ENCODE assay signal across 8 mouse cellular contexts in the genomic region with DNA sequence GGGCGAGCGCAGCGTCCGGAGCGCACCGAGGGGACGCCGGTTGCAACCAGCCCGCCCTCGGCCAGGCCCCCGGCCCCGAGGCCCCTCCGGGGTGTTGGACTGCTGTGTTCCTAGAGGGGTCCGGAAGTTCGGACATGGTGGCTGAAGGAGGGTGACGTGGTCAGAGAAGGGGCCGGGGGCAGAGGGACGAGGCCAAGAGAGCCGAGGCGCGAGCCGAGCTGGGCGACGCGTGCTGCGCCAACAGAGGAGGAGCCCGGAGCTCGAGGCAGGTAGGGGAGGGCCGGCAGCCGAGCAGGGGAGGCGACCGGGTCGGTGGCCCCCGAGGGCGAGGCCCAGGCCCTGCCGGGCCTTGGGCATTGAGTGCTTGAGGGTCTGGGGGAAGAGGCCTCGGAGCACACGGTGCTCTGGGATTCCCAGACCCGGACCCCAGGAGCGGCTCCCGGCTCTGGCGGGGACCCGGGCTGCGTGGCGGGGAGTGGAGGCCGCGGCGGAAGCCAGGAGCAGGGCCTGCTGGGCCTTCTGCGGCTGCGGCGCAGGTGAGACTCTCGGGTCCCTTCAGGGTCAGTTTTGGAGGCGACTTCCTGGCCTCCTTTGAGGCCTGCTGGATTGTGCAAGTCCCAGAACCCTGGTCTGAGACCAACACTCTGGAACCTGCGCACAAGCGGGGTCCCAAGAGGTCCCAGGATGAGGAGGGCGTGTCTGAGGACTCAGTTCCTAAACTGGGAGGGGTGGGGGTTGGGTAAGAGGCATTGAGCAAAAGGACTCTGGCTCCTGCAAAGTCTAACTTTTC. TPM values are rescaled to one million over a fixed set of nuclear protein-coding genes. Genes with fewer than 3 reads are reported as not detected.
DNase-seq lines count a peak whose midpoint lies in the region; ATAC-seq and TF ChIP-seq lines count a peak whose summit lies in the region.
"Had no signal": no experiment of that assay in that cellular context is flagged by ENCODE, and none has a peak within 500 bp of the region (broad histone marks: within the 10 kb centered on the region; RNA-seq: fewer than 3 reads in every experiment).

No protein-coding gene starts in this region.

- TF ChIP-seq CTCF in E14TG2a.4 (conservative IDR thresholded peaks at IDR 0.05; ENCODE audit: low read length): no peak

- peak; percentile 22 for DNase-seq in MN1 (ENCODE audit: low spot score)
- peak; percentile 61 for DNase-seq in midbrain, embryonic 10.5 days (ENCODE audit: low spot score)
- DNase-seq in gastrocnemius, adult 8-10 months (ENCODE audit: low spot score in 2 of 2): no peak
- no peak for DNase-seq in urinary bladder, postnatal 10 days (ENCODE audit: low spot score)

- peak overlapping the region; percentile 81 for H3K4me3 ChIP-seq in E14TG2a.4 (replicated peaks; ENCODE audit: low read length)
- H3K4me3 ChIP-seq in heart, embryonic 15.5 days: peak overlapping the region; percentile 50
- H3K4me3 ChIP-seq in midbrain, embryonic 10.5 days: peak overlapping the region; percentile 63
- H3K4me3 ChIP-seq: erythroblast, embryonic 14.5 days had no signal

- 0 out of 2 replicates have a peak overlapping the region, but pooled peaks have one; percentile 15 for H3K9ac ChIP-seq in heart, embryonic 15.5 days

- WGBS in heart, embryonic 15.5 days: 1% methylated on average over 56 of the region's 56 CpGs
- WGBS in midbrain, embryonic 10.5 days: under 1% methylated on average over 56 of the region's 56 CpGs

- H3K9me3 ChIP-seq in E14TG2a.4 (ENCODE audit: low read length): no peaks in the 10 kb centered on the region
- peaks cover 2% of the 10 kb centered on the region; the same call in 1 of the 2 replicates for H3K9me3 ChIP-seq in heart, embryonic 15.5 days (replicated peaks)
- H3K9me3 ChIP-seq in midbrain, embryonic 10.5 days (replicated peaks): no peaks in the 10 kb centered on the region

- no peaks in the 10 kb centered on the region for H3K36me3 ChIP-seq in E14TG2a.4 (ENCODE audit: insufficient read depth, low read length)
- no peaks in the 10 kb centered on the region for H3K36me3 ChIP-seq in heart, embryonic 15.5 days
- peaks cover 18% of the 10 kb centered on the region for H3K36me3 ChIP-seq in midbrain, embryonic 10.5 days

- no peak overlapping the region for H3K27ac ChIP-seq in heart, embryonic 15.5 days
- H3K27ac ChIP-seq in midbrain, embryonic 10.5 days (replicated peaks): peak overlapping the region; percentile 84

- ATAC-seq in heart, embryonic 15.5 days (replicated peaks; ENCODE audit: insufficient number of reproducible peaks, insufficient read depth, low FRiP score, low read depth): no peak; the same call in 1 of the 2 replicates
- no peak for ATAC-seq in activated CD4-positive, CD25-positive, alpha-beta regulatory T cell, adult 4 months

- H3K4me1 ChIP-seq in E14TG2a.4 (replicated peaks; ENCODE audit: low read depth, low read length): peaks cover 57% of the 10 kb centered on the region
- H3K4me1 ChIP-seq in heart, embryonic 15.5 days (replicated peaks): peaks cover 54% of the 10 kb centered on the region
- peaks cover 60% of the 10 kb centered on the region for H3K4me1 ChIP-seq in midbrain, embryonic 10.5 days

- peak overlapping the region; percentile 79 for H3K4me2 ChIP-seq in heart, embryonic 15.5 days

- H3K27me3 ChIP-seq in E14TG2a.4 (ENCODE audit: insufficient read depth, low read length): peaks cover 97% of the 10 kb centered on the region
- H3K27me3 ChIP-seq in heart, embryonic 15.5 days: peaks cover 98% of the 10 kb centered on the region
- H3K27me3 ChIP-seq in midbrain, embryonic 10.5 days (ENCODE audit: low read depth, poor library complexity, severe bottlenecking): peaks cover 100% of the 10 kb centered on the region

RNA-seq across cellular contexts. Expression of a gene that starts 0.4 kb away (rescaled TPM):
- 0.09 TPM in 1 of 2 replicates, not detected in the other for polyA plus RNA-seq in heart, embryonic 15.5 days (2015; fragmentation: Nextera tagmentation; extraction: Ambion mirVana)
- 2.3 and 2.4 TPM in 2 replicates for polyA plus RNA-seq in midbrain, embryonic 10.5 days (2016; fragmentation: Nextera tagmentation; extraction: Ambion mirVana)
- under 1 TPM in 1 of 4 experiments, not detected in 3; 0.15 TPM for total RNA-seq in gastrocnemius, adult 8-10 months (2022)
- polyA plus RNA-seq in activated CD4-positive, CD25-positive, alpha-beta regulatory T cell, adult 4 months (2017; shearing (Covaris generic)): not detected

Comparison
In these comparisons a context has a peak if more than half of its experiments do, and no peak if none do; other contexts are left out.
1. DNase-seq: peak in MN1 (single experiment) and midbrain, embryonic 10.5 days (single experiment); none in gastrocnemius, adult 8-10 months (0 of 2) and urinary bladder, postnatal 10 days (single experiment).
2. Peak in every context shown above with its lines, with median percentiles within 50 percentile points of each other: H3K4me3 ChIP-seq.